Mouse (Mus musculus) small intestine, adult 2 months (tissue): ENCODE measurements at regions not wholly inside any gene's neighbourhood (a gene's known extent, or its start where the extent isn't known, plus 50 kb on each side); places are given as distances from the start of the nearest gene placed in this dataset.
"Not testable (repeated sequence)": the region's sequence is repeated elsewhere in the genome, so short reads cannot be mapped to it uniquely, and the experiment has no call there.

Experiments used
- H3K27ac ChIP-seq: fragments of 200-500 bp; 2 replicates; pipeline ENCODE4 v1.5.1; 2012; ENCODE audit warnings: low read depth, low read length, control low read depth, inconsistent platforms; ENCODE audit not compliant: insufficient read depth
- H3K27me3 ChIP-seq: fragments of 200-500 bp; 2 replicates; pipeline ENCODE4 v1.6.1; 2012; ENCODE audit warnings: mild to moderate bottlenecking, moderate library complexity, low read length, inconsistent platforms; ENCODE audit not compliant: control insufficient read depth, insufficient read depth
- H3K36me3 ChIP-seq: fragments of 200-500 bp; 2 replicates; pipeline ENCODE4 v1.6.1; 2012; ENCODE audit warnings: mild to moderate bottlenecking, low read length, control low read depth, inconsistent platforms; ENCODE audit not compliant: control insufficient read depth, insufficient read depth
- H3K4me1 ChIP-seq: fragments of 200-500 bp; 2 replicates; pipeline ENCODE4 v1.6.1; 2012; ENCODE audit warnings: low read length, inconsistent platforms, mixed read lengths; ENCODE audit not compliant: control insufficient read depth, insufficient read depth, insufficient read length
- H3K4me3 ChIP-seq: fragments of 200-500 bp; 2 replicates; pipeline ENCODE4 v1.5.1; 2012; ENCODE audit warnings: low read depth, mild to moderate bottlenecking, control low read depth, inconsistent platforms, low read length, moderate library complexity
- CTCF ChIP-seq: fragments of 200-500 bp; IDR thresholded peaks from 2 replicates; pipeline ENCODE4 v1.5.1; 2012; ENCODE audit warnings: low read depth, mild to moderate bottlenecking, control low read depth, inconsistent platforms, low read length, moderate library complexity, mixed read lengths; ENCODE audit not compliant: insufficient replicate concordance, insufficient read length; ENCODE audit errors: extremely low read depth
- POLR2A ChIP-seq: fragments of 200-500 bp; IDR thresholded peaks from 2 replicates; pipeline ENCODE4 v1.6.1; 2012; ENCODE audit warnings: low read depth, mild to moderate bottlenecking, control low read depth, inconsistent platforms, low read length, moderate library complexity
- WGBS: fragments of 180-500 bp; shearing (Covaris S2); methylation state at CpG from one replicate; pipeline ENCODE4 v1.1.7; 2018; 5-methylcytosine and 5-hydroxymethylcytosine counted together

DNA sequence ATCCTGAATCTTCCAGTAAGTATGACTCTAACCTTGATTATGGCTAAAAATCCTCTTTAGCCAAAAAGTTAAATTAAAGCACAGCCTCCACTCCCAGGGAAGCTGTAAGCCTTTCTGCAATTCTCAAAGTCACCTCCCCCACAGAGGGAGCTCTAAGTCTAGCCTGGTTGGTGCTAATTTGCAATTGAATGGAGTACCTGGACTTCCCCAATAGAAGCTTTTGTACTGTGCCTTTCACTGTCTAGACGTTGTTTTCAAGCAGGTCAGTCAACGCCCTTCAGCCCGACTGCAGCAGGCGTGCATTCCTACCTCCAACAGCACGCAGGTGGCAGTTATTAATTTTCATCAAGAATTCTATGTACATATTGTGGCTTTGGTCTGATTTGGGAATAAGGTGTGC, 87.2 kb downstream of the Catsperg2 start:
- H3K4me1 ChIP-seq, H3K27me3 ChIP-seq, H3K36me3 ChIP-seq, H3K27ac ChIP-seq, H3K4me3 ChIP-seq: not testable (repeated sequence)
- 91% methylated on average over 5 of the region's 5 CpGs for WGBS

- H3K27me3 ChIP-seq = no peaks in the 10 kb centered on the region
- WGBS = 24% methylated on average over 1 of the region's 1 CpGs
- no peak overlapping the region for H3K27ac ChIP-seq
- no peak for TF ChIP-seq POLR2A
- TF ChIP-seq CTCF = no peak
- H3K36me3 ChIP-seq = no peaks in the 10 kb centered on the region
- H3K4me3 ChIP-seq = no peak overlapping the region
- H3K4me1 ChIP-seq = no peaks in the 10 kb centered on the region
Observed at GRCm38 (mm10) chr7:29602356-29602755, 83.9 kb upstream of the Sipa1l3 start.

DNA sequence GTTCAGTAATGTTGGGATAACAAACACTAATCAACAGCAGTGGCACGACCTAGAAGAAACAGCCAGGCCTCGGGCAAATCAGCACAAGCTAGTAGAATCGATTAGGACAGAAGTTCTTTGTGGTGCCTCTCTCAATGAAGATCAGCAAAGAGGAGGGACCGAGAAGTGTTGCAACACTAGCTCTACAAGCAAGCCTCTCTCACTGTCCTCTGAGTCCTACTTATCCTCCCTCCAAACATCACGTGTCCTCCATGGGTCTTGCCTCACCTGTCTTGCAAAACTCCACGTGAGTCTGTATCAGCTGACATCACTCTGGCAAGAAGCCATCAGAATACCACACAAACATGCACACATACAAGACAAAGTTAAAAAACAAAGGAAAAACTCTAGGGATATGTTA, 82.9 kb upstream of the Sipa1l3 start:
- no peak overlapping the region for H3K27ac ChIP-seq
- H3K36me3 ChIP-seq = no peaks in the 10 kb centered on the region
- TF ChIP-seq POLR2A (no peak), CTCF (no peak)
- H3K4me3 ChIP-seq = no peak overlapping the region
- no peaks in the 10 kb centered on the region for H3K27me3 ChIP-seq
- H3K4me1 ChIP-seq = no peaks in the 10 kb centered on the region
- WGBS = 63% methylated on average over 6 of the region's 6 CpGs

DNA sequence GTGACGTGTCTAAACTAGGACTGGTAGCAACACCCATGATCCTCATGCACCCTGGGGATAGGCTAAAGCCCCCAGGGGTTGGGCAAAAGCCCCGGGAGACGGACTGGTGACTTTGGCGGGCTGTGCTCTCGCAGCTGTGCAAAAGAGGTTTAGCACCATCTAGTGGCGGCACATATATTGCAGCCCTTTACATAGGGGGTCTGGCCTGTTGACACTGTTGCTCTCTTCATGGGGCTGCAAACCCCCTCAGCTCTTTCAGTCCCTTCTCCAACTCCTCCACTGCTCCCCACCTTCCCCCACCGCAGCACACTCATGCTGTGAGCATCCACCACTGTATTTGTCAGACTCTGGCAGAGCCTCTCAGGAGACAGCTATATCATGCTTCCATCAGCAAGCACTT, 78.8 kb upstream of the Sipa1l3 start:
- TF ChIP-seq CTCF = peak; percentile 30; the same call in 1 of the 2 replicates
- 28% methylated on average over 7 of the region's 7 CpGs for WGBS

DNA sequence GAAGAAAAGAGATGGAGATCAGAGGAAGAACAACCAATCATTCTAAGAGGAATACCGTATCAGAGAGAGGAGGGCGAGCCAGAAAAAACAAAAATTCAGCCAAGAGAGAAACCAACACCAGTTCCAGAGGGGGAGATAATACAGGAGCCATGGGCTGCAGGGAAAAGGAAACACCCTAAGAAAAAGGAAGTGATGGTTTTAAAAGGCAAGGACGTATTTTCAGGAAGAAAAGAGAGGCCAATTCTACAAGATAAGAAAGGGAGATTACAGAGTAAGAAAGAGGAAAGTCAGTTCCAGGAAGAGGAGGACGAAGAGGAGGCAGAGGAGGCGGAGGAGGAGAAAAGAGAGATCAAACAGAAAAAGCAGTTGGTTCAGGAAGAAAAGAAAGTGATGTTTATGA, 59.7 kb upstream of the Sipa1l3 start:
- H3K36me3 ChIP-seq = no peaks in the 10 kb centered on the region
- H3K4me3 ChIP-seq = no peak overlapping the region
- no peaks in the 10 kb centered on the region; the same call in 1 of the 2 replicates for H3K27me3 ChIP-seq
- 50% methylated on average over 5 of the region's 5 CpGs for WGBS
- TF ChIP-seq POLR2A (no peak), CTCF (no peak)
- H3K4me1 ChIP-seq = no peaks in the 10 kb centered on the region
- no peak overlapping the region for H3K27ac ChIP-seq

More for the DNA sequence above, 78.8 kb upstream of the Sipa1l3 start:
- not testable (repeated sequence) for H3K4me3 ChIP-seq, H3K27ac ChIP-seq, H3K4me1 ChIP-seq, H3K36me3 ChIP-seq, H3K27me3 ChIP-seq

DNA sequence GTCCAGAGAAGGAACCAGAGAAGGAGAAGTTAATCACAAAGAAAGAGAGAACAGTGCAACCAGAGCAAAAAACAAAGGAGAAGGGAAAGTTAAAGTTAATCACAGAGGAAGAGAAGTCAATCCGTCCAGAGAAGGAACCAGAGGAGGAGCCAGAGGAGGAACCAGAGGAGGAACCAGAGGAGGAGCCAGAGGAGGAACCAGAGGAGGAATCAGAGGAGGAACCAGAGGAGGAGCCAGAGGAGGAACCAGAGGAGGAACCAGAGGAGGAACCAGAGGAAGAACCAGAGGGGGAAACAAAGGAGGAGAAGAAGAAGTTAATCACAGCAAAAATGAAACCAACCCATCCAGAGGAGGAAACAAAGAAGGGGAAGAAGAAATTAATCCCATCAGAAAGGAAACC, 57.2 kb upstream of the Sipa1l3 start:
- Histone ChIP-seq H3K4me3 (no peak overlapping the region), H3K27me3 (no peaks in the 10 kb centered on the region; the same call in 1 of the 2 replicates), H3K27ac (no peak overlapping the region)

More for the DNA sequence above, 57.2 kb upstream of the Sipa1l3 start:
- H3K36me3 ChIP-seq = no peaks in the 10 kb centered on the region
- WGBS = 16% methylated on average over 1 of the region's 1 CpGs
- no peaks in the 10 kb centered on the region for H3K4me1 ChIP-seq
- TF ChIP-seq POLR2A (no peak), CTCF (no peak)
